Mouse (Mus musculus) stomach, embryonic 14.5 days (tissue): ENCODE results near the gene Txk. TPM values are rescaled to one million over a fixed set of nuclear protein-coding genes. Genes with fewer than 3 reads are reported as not detected.

Experiments used
- ATAC-seq: fragments of 200-750 bp; cut with Nextera tagmentation; 2 replicates; pipeline ENCODE4 v1.8.0; 2017; ENCODE audit warnings: low read depth, moderate TSS enrichment; ENCODE audit not compliant: insufficient number of reproducible peaks, insufficient read depth, low FRiP score
- H3K27ac ChIP-seq: fragments of 300-500 bp; sonication (generic); 2 replicates; pipeline ENCODE4 v1.5.1; 2014; ENCODE audit warnings: mild to moderate bottlenecking, low read length, moderate library complexity, mixed read lengths
- H3K27me3 ChIP-seq: fragments of 300-500 bp; sonication (generic); 2 replicates; pipeline ENCODE4 v1.6.1; 2014; ENCODE audit warnings: low read length, control low read depth, mixed read lengths; ENCODE audit not compliant: control insufficient read depth, insufficient read depth
- H3K36me3 ChIP-seq: fragments of 300-500 bp; sonication (generic); 2 replicates; pipeline ENCODE4 v1.6.1; 2014; ENCODE audit warnings: mild to moderate bottlenecking, control low read depth, low read length, moderate library complexity, mixed read lengths; ENCODE audit not compliant: control insufficient read depth, insufficient read depth
- H3K4me1 ChIP-seq: fragments of 300-500 bp; sonication (generic); 2 replicates; pipeline ENCODE4 v1.6.1; 2014; ENCODE audit warnings: low read length, control low read depth, mixed read lengths; ENCODE audit not compliant: control insufficient read depth, insufficient read depth
- H3K4me2 ChIP-seq: fragments of 300-500 bp; sonication (generic); replicated peaks from 2 replicates; pipeline ENCODE4 v1.6.1; 2014; ENCODE audit warnings: low read depth, low read length, control low read depth
- H3K4me3 ChIP-seq: fragments of 300-500 bp; sonication (generic); 2 replicates; pipeline ENCODE4 v1.5.1; 2014; ENCODE audit warnings: low read depth, low read length, control low read depth
- H3K9ac ChIP-seq: fragments of 300-500 bp; sonication (generic); replicated peaks from 2 replicates; pipeline ENCODE4 v1.6.1; 2014; ENCODE audit warnings: low read depth, mild to moderate bottlenecking, control low read depth, low read length, moderate library complexity, mixed read lengths
- H3K9me3 ChIP-seq: fragments of 300-500 bp; sonication (generic); 2 replicates; pipeline ENCODE4 v1.6.1; 2016; ENCODE audit warnings: low read depth, low read length, control low read depth; ENCODE audit not compliant: control insufficient read depth
- WGBS: fragments of 180-500 bp; shearing (Covaris S2); extraction: QIAGEN DNeasy Blood & Tissue Kit; methylation state at CpG from one replicate; pipeline ENCODE4 v1.1.7; 2014; 5-methylcytosine and 5-hydroxymethylcytosine counted together
- polyA plus RNA-seq: library from polyadenylated mRNA; unstranded; fragments of >200 nt; fragmentation: Nextera tagmentation; extraction: Ambion mirVana; gene quantifications from 2 replicates; pipeline ENCODE4 v1.2.1, GENCODE M21; 2014

Txk gene
- polyA plus RNA-seq, 1 experiment from 2014 or later, result 0.32 TPM

GRCm38 (mm10) chr5:72746461-72746860 is 6.1 kb downstream of the Txk start:
- ATAC-seq, result no peak
- Histone ChIP-seq H3K36me3 (no peaks in the 10 kb centered on the region), H3K4me1 (no peaks in the 10 kb centered on the region), H3K27ac (no peak overlapping the region), H3K4me2 (no peak overlapping the region), H3K27me3 (no peaks in the 10 kb centered on the region), H3K9ac (no peak overlapping the region), H3K9me3 (no peaks in the 10 kb centered on the region), H3K4me3 (no peak overlapping the region)
- WGBS, result 56% methylated on average over 4 of the region's 4 CpGs

GRCm38 (mm10) chr5:72743103-72743502 is 9.5 kb downstream of the Txk start:
- 87% methylated on average over 6 of the region's 6 CpGs for WGBS
- Histone ChIP-seq H3K4me3 (no peak overlapping the region), H3K27me3 (no peaks in the 10 kb centered on the region), H3K9me3 (no peaks in the 10 kb centered on the region), H3K4me1 (no peaks in the 10 kb centered on the region), H3K36me3 (no peaks in the 10 kb centered on the region), H3K9ac (no peak overlapping the region), H3K4me2 (no peak overlapping the region), H3K27ac (no peak overlapping the region)
- ATAC-seq, result no peak

GRCm38 (mm10) chr5:72736868-72737267 is 15.7 kb downstream of the Txk start:
- no peaks in the 10 kb centered on the region for H3K4me1 ChIP-seq
- H3K9ac ChIP-seq, result no peak overlapping the region
- no peak overlapping the region for H3K4me2 ChIP-seq
- no peaks in the 10 kb centered on the region for H3K27me3 ChIP-seq
- no peak overlapping the region for H3K4me3 ChIP-seq
- H3K9me3 ChIP-seq, result no peaks in the 10 kb centered on the region
- no peak overlapping the region for H3K27ac ChIP-seq
- peak; percentile 49; the same call in 1 of the 2 replicates for ATAC-seq
- H3K36me3 ChIP-seq, result no peaks in the 10 kb centered on the region
- 48% methylated on average over 7 of the region's 7 CpGs for WGBS

- H3K27me3 ChIP-seq, result no peaks in the 10 kb centered on the region
- no peaks in the 10 kb centered on the region for H3K4me1 ChIP-seq
- ATAC-seq, result no peak
- H3K4me2 ChIP-seq, result no peak overlapping the region
- no peaks in the 10 kb centered on the region for H3K36me3 ChIP-seq
- H3K4me3 ChIP-seq, result no peak overlapping the region
- H3K9me3 ChIP-seq, result no peaks in the 10 kb centered on the region
- WGBS, result 64% methylated on average over 8 of the region's 8 CpGs
- H3K9ac ChIP-seq, result no peak overlapping the region
- no peak overlapping the region for H3K27ac ChIP-seq
Measured at GRCm38 (mm10) chr5:72736437-72736836, 16.1 kb downstream of the Txk start.

- Histone ChIP-seq H3K9ac (no peak overlapping the region), H3K4me1 (no peaks in the 10 kb centered on the region), H3K27me3 (no peaks in the 10 kb centered on the region), H3K4me2 (no peak overlapping the region), H3K36me3 (no peaks in the 10 kb centered on the region), H3K4me3 (no peak overlapping the region), H3K9me3 (no peaks in the 10 kb centered on the region), H3K27ac (no peak overlapping the region)
- 64% methylated on average over 7 of the region's 7 CpGs for WGBS
- ATAC-seq, result no peak
Measured at GRCm38 (mm10) chr5:72735763-72736162, 16.8 kb downstream of the Txk start.

- no peak overlapping the region for H3K4me3 ChIP-seq
- no peak overlapping the region for H3K27ac ChIP-seq
- ATAC-seq, result no peak
- H3K4me2 ChIP-seq, result no peak overlapping the region
- no peaks in the 10 kb centered on the region for H3K9me3 ChIP-seq
- no peaks in the 10 kb centered on the region for H3K4me1 ChIP-seq
- H3K36me3 ChIP-seq, result no peaks in the 10 kb centered on the region
- 84% methylated on average over 1 of the region's 1 CpGs for WGBS
- no peaks in the 10 kb centered on the region for H3K27me3 ChIP-seq
- no peak overlapping the region for H3K9ac ChIP-seq
Measured at GRCm38 (mm10) chr5:72732885-72733284, 19.7 kb downstream of the Txk start.

GRCm38 (mm10) chr5:72725404-72725803 is 27.2 kb downstream of the Txk start:
- no peaks in the 10 kb centered on the region for H3K27me3 ChIP-seq
- H3K36me3 ChIP-seq, result no peaks in the 10 kb centered on the region
- H3K27ac ChIP-seq, result no peak overlapping the region
- no peaks in the 10 kb centered on the region for H3K9me3 ChIP-seq
- H3K9ac ChIP-seq, result no peak overlapping the region
- WGBS, result 72% methylated on average over 3 of the region's 3 CpGs
- H3K4me1 ChIP-seq, result no peaks in the 10 kb centered on the region
- H3K4me2 ChIP-seq, result no peak overlapping the region
- no peak for ATAC-seq
- no peak overlapping the region for H3K4me3 ChIP-seq

GRCm38 (mm10) chr5:72723429-72723828 is 29.1 kb downstream of the Txk start:
- no peaks in the 10 kb centered on the region for H3K9me3 ChIP-seq
- H3K4me1 ChIP-seq, result no peaks in the 10 kb centered on the region
- WGBS, result 75% methylated on average over 2 of the region's 2 CpGs
- H3K27me3 ChIP-seq, result no peaks in the 10 kb centered on the region
- no peak overlapping the region for H3K4me3 ChIP-seq
- H3K9ac ChIP-seq, result no peak overlapping the region
- no peak overlapping the region for H3K27ac ChIP-seq
- no peak overlapping the region for H3K4me2 ChIP-seq
- no peaks in the 10 kb centered on the region for H3K36me3 ChIP-seq
- ATAC-seq, result no peak

- H3K4me1 ChIP-seq, result no peaks in the 10 kb centered on the region
- no peak overlapping the region for H3K9ac ChIP-seq
- ATAC-seq, result no peak
- 63% methylated on average over 7 of the region's 7 CpGs for WGBS
- H3K4me2 ChIP-seq, result no peak overlapping the region
- no peaks in the 10 kb centered on the region for H3K9me3 ChIP-seq
- H3K4me3 ChIP-seq, result no peak overlapping the region
- H3K27ac ChIP-seq, result no peak overlapping the region
- H3K36me3 ChIP-seq, result no peaks in the 10 kb centered on the region
- no peaks in the 10 kb centered on the region for H3K27me3 ChIP-seq
Measured at GRCm38 (mm10) chr5:72720587-72720986, 32.0 kb downstream of the Txk start.
